Mouse (Mus musculus): ENCODE measurements around the gene Ica1.

DNA sequence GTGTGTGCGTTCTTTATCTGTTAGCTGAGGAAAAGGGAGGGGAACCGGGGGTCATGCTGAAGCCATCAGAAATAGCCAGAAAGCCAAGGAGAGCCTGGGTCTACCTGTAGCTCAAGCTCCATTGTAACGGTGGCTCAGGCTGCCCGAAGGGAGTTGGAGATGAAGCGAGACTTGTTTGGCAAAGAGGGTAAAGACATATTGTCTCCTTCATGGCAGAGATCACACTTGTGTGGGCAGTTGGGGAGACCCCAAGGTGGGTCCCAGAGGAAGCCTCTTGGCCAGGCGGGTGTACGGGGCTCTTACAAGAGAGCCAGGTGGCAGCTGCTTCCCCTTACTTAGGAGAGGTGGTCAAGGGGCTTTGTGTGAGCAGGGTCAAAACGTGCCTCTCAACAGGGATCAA, 150.1 kb downstream of the Ica1 start:
- TF ChIP-seq CTCF (IDR thresholded peaks at IDR 0.05; ENCODE audit: extremely low read depth, insufficient read depth, low read length) = no peak
- TF ChIP-seq POLR2A (IDR thresholded peaks at IDR 0.05; ENCODE audit: extremely low read depth, insufficient read depth, low read length) = no peak
